Mouse (Mus musculus): ENCODE measurements around the gene P2ry2.
A peak's percentile ranks its signal among the peaks of the same experiment; 100 is the strongest.

Gene P2ry2

GRCm38 (mm10) chr7:100984452-100985395 lies 27.9 kb downstream of the P2ry2 start:
- DNase-seq, result no peak

- DNase-seq, result no peak
Measured at GRCm38 (mm10) chr7:100979175-100979574, 33.5 kb downstream of the P2ry2 start.

GRCm38 (mm10) chr7:100978171-100978570 lies 34.5 kb downstream of the P2ry2 start:
- DNase-seq, result no peak

GRCm38 (mm10) chr7:100974135-100974903 lies 38.3 kb downstream of the P2ry2 start, which contains the start of gene P2ry6:
P2ry6 (minus strand) TSS chr7:100974649.
- no peak for DNase-seq

GRCm38 (mm10) chr7:100972875-100973274 lies 39.8 kb downstream of the P2ry2 start:
- DNase-seq, result no peak

GRCm38 (mm10) chr7:100968874-100969659 lies 43.6 kb downstream of the P2ry2 start:
- DNase-seq, result no peak

GRCm38 (mm10) chr7:100968376-100968775 lies 44.3 kb downstream of the P2ry2 start:
- no peak for DNase-seq

- no peak for DNase-seq
Measured at GRCm38 (mm10) chr7:100967850-100968249, 44.8 kb downstream of the P2ry2 start.

GRCm38 (mm10) chr7:100966014-100966413 lies 46.7 kb downstream of the P2ry2 start:
- no peak for DNase-seq

- peak; percentile 35 for DNase-seq
Measured at GRCm38 (mm10) chr7:100965079-100965478, 47.6 kb downstream of the P2ry2 start.

GRCm38 (mm10) chr7:100964242-100964641 lies 48.4 kb downstream of the P2ry2 start:
- DNase-seq, result no peak

- DNase-seq, result no peak
Measured at GRCm38 (mm10) chr7:100963381-100963780, 49.3 kb downstream of the P2ry2 start.

GRCm38 (mm10) chr7:100961146-100961545 lies 51.5 kb downstream of the P2ry2 start:
- DNase-seq, result no peak

- DNase-seq, result no peak
Measured at GRCm38 (mm10) chr7:100960462-100960861, 52.2 kb downstream of the P2ry2 start.

GRCm38 (mm10) chr7:100958426-100958825 lies 54.2 kb downstream of the P2ry2 start:
- DNase-seq, result peak; percentile 67

GRCm38 (mm10) chr7:100952686-100953085 lies 60.0 kb downstream of the P2ry2 start:
- DNase-seq, result no peak

- DNase-seq, result no peak
Measured at GRCm38 (mm10) chr7:100951903-100952302, 60.8 kb downstream of the P2ry2 start.

- peak; percentile 33 for DNase-seq
Measured at GRCm38 (mm10) chr7:100950481-100951010, 62.1 kb downstream of the P2ry2 start.

- no peak for DNase-seq
Measured at GRCm38 (mm10) chr7:100950031-100950430, 62.6 kb downstream of the P2ry2 start.

All from thymus, postnatal 4 days (tissue).